Mouse (Mus musculus) right cerebral cortex, postnatal 36 days (tissue): ENCODE data around the gene Kctd5.
"Not testable (repeated sequence)": the region's sequence is repeated elsewhere in the genome, so short reads cannot be mapped to it uniquely, and the experiment has no call there.

Experiments used
- DNase-seq, 2 experiments: peaks; one replicate each; pipeline ENCODE4 v3.0.0; 2022; ENCODE audit warnings: low spot score in 2 of 2, mixed read lengths in 1 of 2

The Kctd5 gene

GRCm38 (mm10) chr17:24072919-24073696 lies at the start of gene Kctd5:
TSS of gene Kctd5 (minus strand) at chr17:24073485.
- peak; percentile 91 to 93 for DNase-seq

DNA sequence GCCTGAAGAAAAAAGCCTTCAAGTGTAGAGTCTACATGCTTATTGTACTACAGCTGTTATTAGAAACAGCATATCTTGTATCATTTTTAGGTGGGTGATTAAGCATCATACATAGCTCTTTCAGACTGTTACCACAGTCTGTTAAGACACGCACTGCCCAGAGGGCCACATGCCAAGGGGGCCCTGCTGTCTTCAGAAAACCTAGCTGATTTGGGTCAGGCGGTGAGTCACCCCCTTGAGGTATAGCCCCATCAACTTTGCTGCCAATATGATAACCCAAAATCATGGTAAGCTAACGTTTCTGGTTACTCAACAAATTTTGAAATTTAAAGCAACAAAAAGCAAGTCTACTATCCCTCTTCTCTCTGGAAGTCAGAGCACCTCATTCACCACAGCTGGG lies 46.2 kb upstream of the Kctd5 start:
- DNase-seq, result no peak

DNA sequence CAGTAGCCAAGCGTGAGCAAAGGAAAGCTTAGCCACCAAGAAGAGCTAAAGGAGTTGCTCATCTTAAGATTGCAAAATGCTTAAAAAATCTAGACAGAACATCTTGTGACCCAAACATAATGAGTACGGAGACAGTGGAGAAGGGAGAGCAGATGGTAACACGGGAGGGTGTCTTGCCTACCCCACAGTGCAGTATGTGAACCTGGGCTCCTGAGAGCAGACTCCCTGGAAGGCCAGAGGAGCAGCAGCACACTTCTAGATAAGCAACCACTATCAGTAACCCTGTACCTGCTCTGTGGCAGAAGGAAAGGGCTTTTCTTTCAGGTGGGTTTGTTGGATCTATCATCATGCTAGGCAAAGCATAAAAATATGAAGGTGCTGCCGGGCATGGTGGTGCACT lies 39.7 kb upstream of the Kctd5 start:
- peak in 1 of 2 experiments; percentile 21 for DNase-seq

DNA sequence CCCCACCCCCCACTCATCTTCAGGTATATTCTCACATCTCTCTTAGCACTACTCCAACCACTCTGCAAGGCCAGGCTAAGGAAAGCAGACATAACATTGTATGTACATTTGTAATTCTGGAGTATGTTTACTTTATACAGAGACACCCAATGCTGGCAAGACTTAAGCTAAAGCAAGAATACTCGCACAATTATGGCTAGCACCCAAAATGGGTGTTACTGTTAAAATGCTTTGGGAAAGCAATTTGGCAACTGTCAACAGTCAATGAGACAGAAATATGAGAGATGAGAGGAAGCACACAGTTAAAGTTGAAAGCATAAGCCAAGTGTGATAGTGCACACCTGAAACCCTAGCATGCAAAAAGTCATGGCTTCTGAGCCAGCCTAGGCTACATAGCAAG lies 38.0 kb upstream of the Kctd5 start:
- DNase-seq, result no peak

DNA sequence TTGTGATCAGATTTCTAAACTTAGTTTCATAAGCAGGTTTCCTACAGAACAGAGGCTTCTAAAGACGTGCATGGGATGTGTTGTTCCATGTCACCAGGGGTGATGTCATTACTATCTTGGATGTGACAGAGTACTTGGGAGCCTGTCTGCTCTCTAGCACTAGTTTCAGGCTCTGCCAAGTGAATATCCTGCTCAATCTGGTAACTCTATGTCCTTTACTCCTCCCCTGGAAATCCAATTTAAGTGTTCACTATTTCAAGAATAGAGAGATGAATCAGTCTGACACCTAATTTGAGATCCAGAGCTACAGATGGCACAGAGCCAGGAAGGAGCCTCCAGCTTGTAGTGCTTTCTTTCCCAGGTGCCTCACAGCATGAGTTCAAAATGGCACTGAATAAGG lies 35.6 kb upstream of the Kctd5 start:
- peak; percentile 56 to 57 for DNase-seq

- no peak for DNase-seq
Observed at GRCm38 (mm10) chr17:24105111-24105510, 31.8 kb upstream of the Kctd5 start.

DNA sequence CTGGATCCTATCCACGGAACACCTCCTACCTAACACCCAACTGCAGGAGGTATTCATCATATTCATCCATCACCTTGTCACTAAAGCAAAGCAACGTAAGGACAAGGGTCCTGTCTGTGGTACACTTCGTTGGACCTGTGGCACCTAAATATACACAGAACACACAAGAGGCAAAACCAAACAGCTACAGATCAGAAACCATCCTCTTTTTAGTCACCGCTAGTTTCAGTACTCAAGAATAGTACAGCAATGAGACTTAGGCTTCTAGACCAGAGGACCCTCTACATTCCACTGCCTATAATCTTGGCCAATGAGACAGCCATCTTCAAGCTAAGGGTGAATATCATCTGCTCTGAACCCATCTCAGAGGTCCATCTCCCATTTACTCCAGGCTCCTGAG lies 25.1 kb upstream of the Kctd5 start:
- DNase-seq, result no peak

GRCm38 (mm10) chr17:24090575-24090974 lies 17.3 kb upstream of the Kctd5 start:
- no peak for DNase-seq

- not testable (repeated sequence) for DNase-seq
Observed at GRCm38 (mm10) chr17:24086399-24086798, 13.1 kb upstream of the Kctd5 start.

- no peak for DNase-seq
Observed at GRCm38 (mm10) chr17:24084593-24084992, 11.3 kb upstream of the Kctd5 start.

GRCm38 (mm10) chr17:24077101-24077500 lies 3.8 kb upstream of the Kctd5 start:
- DNase-seq, result no peak

- no peak for DNase-seq
Observed at GRCm38 (mm10) chr17:24069531-24069930, 3.8 kb downstream of the Kctd5 start.

GRCm38 (mm10) chr17:24068271-24068670 lies 5.0 kb downstream of the Kctd5 start:
- peak in 1 of 2 experiments; percentile 29 for DNase-seq

GRCm38 (mm10) chr17:24062459-24063155 lies 10.7 kb downstream of the Kctd5 start:
- DNase-seq, result no peak

GRCm38 (mm10) chr17:24057730-24058245 lies 15.5 kb downstream of the Kctd5 start:
- DNase-seq, result no peak

DNA sequence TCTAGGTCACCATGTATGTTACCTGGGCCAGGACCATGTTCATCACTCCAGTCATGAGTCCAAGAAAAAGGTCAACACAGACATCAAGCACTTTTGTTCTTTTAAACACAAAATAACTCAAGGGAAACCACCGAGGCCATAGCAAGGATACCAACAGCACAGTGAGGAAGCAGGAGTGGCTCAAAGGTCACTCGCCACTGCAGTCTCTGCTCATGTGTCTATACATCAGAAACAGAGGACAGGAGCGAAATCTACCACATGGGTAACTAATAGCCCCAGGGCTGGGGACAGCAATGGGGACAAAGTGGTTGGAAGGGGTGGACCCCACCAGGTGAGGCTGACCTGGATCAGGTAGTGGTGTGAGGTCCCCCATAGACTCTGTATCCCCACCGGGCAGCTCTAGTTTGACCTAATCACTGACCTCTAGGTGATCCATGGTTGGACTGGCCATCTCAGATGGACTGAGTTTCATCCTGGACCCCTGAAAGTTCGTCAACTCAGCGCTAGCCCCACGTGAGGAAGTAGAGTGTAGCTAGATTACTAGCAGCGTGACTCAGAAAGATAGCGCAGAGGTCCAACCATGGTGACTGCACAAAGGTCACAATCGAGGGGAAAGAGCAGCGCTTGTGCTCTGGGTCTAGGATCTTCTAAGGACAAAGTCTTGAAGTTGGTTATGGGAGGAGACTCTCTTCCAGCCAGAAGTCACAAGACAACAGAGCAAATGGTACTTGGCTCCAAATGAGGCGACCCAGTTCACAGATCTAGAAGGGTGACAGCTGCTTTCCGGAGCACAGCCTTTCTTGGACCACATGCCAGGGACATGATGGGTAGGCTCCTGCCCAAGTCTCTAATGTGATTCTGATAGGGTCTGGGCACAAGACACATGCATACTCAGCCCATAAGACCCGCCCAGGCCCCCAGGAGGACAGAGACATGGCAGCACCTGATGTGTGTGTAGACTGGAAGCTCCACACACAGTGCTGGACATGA lies 16.4 kb downstream of the Kctd5 start:
- DNase-seq, result no peak

DNA sequence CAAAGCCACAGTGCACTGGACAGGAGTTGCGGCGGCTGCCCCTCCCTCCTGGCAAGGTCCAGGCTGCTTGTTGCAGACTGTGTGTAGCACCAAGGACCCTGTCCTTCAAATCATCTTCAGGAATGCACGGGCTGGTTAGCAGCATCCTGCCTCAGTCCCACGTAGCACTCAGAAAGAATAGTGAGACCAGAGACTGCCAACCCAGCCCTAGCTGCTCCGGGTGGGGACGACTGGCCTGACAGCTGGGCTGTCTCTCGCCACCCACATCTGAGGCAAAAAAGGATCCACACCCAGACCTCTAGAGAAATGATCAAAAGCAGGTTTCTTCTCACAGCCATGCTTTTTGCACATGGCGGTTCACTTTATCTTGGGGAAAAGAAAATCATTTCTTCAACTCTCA lies 24.3 kb downstream of the Kctd5 start:
- peak; percentile 36 to 50 for DNase-seq

GRCm38 (mm10) chr17:24048053-24048452 lies 25.2 kb downstream of the Kctd5 start:
- no peak for DNase-seq

- DNase-seq, result no peak
Observed at GRCm38 (mm10) chr17:24046026-24046425, 27.3 kb downstream of the Kctd5 start.

- DNase-seq, result no peak
Observed at GRCm38 (mm10) chr17:24045608-24046007, 27.7 kb downstream of the Kctd5 start.

DNA sequence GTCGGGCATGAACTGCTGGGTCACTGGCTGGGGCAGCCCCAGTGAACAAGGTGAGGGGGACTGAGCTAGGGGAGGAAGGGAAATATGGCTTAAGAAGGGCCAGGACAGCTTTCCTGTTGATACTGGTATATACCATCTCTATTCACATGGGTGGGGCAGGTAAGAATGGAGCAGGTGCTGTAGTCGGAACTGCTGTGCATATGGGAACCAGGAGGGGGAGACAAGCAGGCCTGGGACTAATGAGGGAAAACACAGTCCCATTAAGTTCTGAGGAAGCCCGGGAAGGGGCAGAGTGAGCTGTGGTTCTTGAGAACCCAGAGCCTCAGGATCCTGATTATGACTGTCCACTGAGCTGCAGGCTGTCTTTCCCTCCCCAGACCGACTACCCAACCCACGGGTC lies 28.8 kb downstream of the Kctd5 start:
- DNase-seq, result no peak

DNA sequence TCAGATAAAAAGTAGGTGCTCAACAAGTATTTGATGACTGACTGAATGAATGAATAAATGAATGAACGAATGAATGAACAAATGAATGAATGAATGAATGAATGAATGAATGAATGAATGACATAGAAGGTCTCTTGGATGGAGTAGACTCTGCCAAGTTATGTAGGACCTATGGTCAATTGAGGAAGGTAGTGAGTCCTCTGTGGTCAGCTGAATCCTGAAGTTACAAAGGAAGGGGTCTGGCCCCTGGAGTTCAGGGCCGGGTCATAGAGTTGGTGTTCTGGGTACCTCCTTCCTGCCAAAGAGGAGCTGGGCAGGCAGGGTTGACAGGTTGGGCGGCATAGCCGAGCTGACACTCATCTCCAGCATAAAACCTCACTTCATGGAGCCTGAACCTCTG lies 35.4 kb downstream of the Kctd5 start, which contains the start of gene Prss27:
Gene Prss27 (plus strand): TSS at position 301 of the 400 bp plus-strand sequence.
- DNase-seq, result no peak
